Mouse (Mus musculus): ENCODE results near the gene Trmo.

- TF ChIP-seq CTCF (IDR thresholded peaks at IDR 0.05; ENCODE audit: borderline replicate concordance, extremely low read depth, insufficient read depth, insufficient read length) (no peak), POLR2A (IDR thresholded peaks at IDR 0.05; ENCODE audit: borderline replicate concordance, extremely low read depth, insufficient read depth, insufficient read length, poor library complexity, severe bottlenecking) (no peak)
Measured at GRCm38 (mm10) chr4:46395736-46396135, 6.5 kb upstream of the Trmo start.

Measured in brain, embryonic 14.5 days (tissue).